Mouse (Mus musculus): ENCODE results near the gene Eif2ak4. TPM values are rescaled to one million over a fixed set of nuclear protein-coding genes. Genes with fewer than 3 reads are reported as not detected.

Eif2ak4 gene
- polyA plus RNA-seq, 1 experiment from 2014 or later, result 8.7 TPM

DNA sequence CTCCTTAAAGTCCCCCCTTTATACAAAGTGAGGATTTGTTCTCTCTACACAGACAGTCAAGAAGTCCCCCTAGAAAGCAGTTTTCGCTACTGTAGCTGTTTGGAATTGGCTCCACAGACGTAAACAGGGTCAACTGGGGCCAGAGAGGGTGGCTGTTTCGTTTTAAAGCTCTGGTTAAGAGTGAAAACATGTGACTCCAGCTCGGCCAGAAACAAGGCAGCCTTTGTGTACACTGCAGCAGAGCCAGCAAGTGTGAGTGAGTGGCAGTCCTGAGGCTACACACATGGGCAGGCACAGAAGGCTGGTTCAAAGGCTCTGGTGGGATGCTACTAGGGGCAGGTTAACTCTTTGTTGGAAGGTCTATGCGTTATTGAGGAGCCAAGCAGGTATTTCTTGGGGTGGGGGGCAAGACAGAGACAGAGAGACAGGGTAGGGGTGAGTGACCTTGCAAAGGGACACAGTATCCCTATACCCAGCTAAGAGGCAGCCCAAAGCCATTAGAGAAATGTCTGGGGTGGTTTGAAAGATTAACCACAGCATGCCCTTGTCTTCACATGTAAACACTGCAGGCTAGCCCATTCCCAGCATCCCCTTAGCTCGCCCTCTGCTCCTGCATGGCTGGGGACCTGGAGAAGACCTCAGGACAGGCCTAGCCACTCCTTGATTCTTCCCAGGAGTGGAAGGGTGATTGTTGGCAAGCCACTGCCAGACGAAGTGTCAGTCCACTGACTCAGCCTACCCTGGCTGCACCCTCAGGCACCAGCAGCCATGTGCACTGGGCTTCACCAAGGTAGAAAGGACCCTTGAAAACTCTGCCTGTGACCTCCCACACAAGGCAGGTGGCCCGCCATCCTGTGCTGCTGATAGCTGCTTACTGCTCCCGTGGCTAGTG is 131.9 kb downstream of the Eif2ak4 start:
- Histone ChIP-seq H3K36me3 (no peaks in the 10 kb centered on the region), H3K4me3 (no peak overlapping the region), H3K27me3 (no peaks in the 10 kb centered on the region), H3K9ac (no peak overlapping the region), H3K27ac (peak overlapping the region; percentile 69), H3K4me2 (no peak overlapping the region), H3K9me3 (no peaks in the 10 kb centered on the region), H3K4me1 (replicated peaks) (peaks cover 23% of the 10 kb centered on the region)
- WGBS, result 44% methylated on average over 9 of the region's 9 CpGs
- ATAC-seq (ENCODE audit: low FRiP score), result peak; percentile 88

DNA sequence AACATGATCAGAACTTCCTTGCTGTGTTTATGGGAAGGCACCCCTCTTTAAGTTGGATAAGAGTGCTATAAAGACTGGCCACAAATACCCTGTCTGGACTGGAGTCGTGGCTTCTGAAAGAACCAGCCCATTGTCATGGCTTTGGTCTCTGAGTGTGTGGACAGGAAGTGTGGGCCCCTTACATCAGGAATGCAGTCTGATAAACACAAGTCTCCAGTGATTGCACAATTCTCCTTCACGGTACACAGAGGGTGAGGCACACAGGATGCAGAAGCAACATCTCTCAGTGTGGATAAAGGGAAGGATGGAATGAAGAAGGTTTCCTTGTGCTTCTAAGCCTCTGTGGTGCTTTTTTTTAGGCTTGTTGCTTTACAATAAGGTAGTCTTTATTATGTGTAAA is 133.8 kb downstream of the Eif2ak4 start:
- Histone ChIP-seq H3K9ac (no peak overlapping the region), H3K36me3 (no peaks in the 10 kb centered on the region), H3K4me2 (no peak overlapping the region), H3K9me3 (no peaks in the 10 kb centered on the region), H3K27me3 (no peaks in the 10 kb centered on the region), H3K4me3 (no peak overlapping the region), H3K4me1 (replicated peaks) (peaks cover 23% of the 10 kb centered on the region), H3K27ac (no peak overlapping the region)
- no peak for ATAC-seq (ENCODE audit: low FRiP score)
- WGBS, result 37% methylated on average over 2 of the region's 2 CpGs

DNA sequence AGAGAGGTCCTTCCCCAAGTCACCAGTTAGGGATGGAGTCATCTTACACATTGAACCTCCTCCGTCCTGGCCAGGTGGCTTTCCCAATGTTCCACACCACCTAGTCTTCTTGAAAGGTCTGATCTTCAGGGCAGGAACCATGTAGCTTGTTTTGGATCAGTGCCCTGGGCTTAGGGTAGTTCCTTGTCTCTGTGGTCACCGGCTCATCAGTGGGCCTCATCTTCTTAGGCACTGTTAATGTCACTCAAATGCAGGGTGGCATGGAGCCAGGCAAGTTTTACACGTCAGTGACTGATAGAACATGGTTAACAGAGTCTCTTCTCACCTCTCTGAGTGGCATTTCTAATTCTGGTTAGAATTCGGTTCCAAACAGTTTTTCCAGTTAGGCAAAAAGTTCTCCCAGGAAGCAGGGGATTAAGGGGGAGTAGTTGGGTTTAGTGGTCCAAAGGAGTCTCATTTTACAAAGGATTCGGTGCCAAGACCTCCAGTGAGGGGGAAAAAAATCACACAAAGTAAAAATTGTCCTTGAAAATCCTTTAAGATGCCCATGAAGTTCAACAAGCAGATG is 134.8 kb downstream of the Eif2ak4 start:
- Histone ChIP-seq H3K27ac (no peak overlapping the region), H3K4me2 (no peak overlapping the region), H3K27me3 (no peaks in the 10 kb centered on the region), H3K9ac (no peak overlapping the region), H3K36me3 (no peaks in the 10 kb centered on the region), H3K4me3 (no peak overlapping the region), H3K9me3 (no peaks in the 10 kb centered on the region), H3K4me1 (replicated peaks) (peaks cover 23% of the 10 kb centered on the region)
- ATAC-seq (ENCODE audit: low FRiP score), result no peak
- WGBS, result 73% methylated on average over 5 of the region's 5 CpGs

DNA sequence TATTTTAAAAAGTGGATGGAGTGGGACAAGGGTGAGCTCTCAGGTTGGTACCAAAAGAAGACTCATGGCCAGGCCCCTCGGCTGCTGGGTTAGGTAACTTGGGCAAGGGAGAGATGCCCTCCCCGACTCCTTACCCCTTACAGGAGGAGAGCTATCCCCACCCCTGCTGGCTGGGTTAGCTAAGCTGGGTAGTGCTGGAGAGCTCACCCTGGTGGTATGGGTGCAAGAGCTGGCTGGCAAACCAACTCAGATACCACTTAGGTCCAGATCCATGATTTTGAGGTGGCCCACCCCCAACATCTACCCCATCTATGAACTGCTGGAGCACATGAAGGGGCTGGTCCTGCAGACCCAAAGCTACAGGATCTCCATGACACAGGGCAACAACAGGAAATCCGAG is 136.4 kb downstream of the Eif2ak4 start:
- Histone ChIP-seq H3K27me3 (no peaks in the 10 kb centered on the region), H3K36me3 (no peaks in the 10 kb centered on the region), H3K4me2 (no peak overlapping the region), H3K4me1 (replicated peaks) (peaks cover 26% of the 10 kb centered on the region), H3K4me3 (no peak overlapping the region), H3K9ac (no peak overlapping the region), H3K9me3 (no peaks in the 10 kb centered on the region), H3K27ac (no peak overlapping the region)
- no peak for ATAC-seq (ENCODE audit: low FRiP score)
- WGBS, result 82% methylated on average over 3 of the region's 3 CpGs

Other genes starting within 250 kb of the Eif2ak4 start
- gene Fsip1, start 131.7 kb upstream of the Eif2ak4 start, polyA plus RNA-seq (2015; fragmentation: Nextera tagmentation; extraction: Ambion mirVana), result 2.5 and 3.2 TPM in 2 replicates
- gene Gpr176, start 15.2 kb upstream of the Eif2ak4 start, polyA plus RNA-seq (2015; fragmentation: Nextera tagmentation; extraction: Ambion mirVana), result 2.8 and 3.2 TPM in 2 replicates
- 362 and 376 TPM in 2 replicates for gene Srp14, start 91.1 kb downstream of the Eif2ak4 start, polyA plus RNA-seq (2015; fragmentation: Nextera tagmentation; extraction: Ambion mirVana)
- gene Bmf, start 161.1 kb downstream of the Eif2ak4 start, polyA plus RNA-seq (2015; fragmentation: Nextera tagmentation; extraction: Ambion mirVana), result 4.7 and 5.3 TPM in 2 replicates
- gene Bub1b, start 209.6 kb downstream of the Eif2ak4 start, polyA plus RNA-seq (2015; fragmentation: Nextera tagmentation; extraction: Ambion mirVana), result 19.1 and 20.5 TPM in 2 replicates

All from hindbrain, embryonic 13.5 days (tissue).